Mouse (Mus musculus): ENCODE data around the gene Exoc1. TPM values are rescaled to one million over a fixed set of nuclear protein-coding genes. Genes with fewer than 3 reads are reported as not detected.

The Exoc1 gene
- polyA plus RNA-seq (2015; fragmentation: Nextera tagmentation; extraction: Ambion mirVana) = 28.8 and 33.2 TPM in 2 replicates

DNA sequence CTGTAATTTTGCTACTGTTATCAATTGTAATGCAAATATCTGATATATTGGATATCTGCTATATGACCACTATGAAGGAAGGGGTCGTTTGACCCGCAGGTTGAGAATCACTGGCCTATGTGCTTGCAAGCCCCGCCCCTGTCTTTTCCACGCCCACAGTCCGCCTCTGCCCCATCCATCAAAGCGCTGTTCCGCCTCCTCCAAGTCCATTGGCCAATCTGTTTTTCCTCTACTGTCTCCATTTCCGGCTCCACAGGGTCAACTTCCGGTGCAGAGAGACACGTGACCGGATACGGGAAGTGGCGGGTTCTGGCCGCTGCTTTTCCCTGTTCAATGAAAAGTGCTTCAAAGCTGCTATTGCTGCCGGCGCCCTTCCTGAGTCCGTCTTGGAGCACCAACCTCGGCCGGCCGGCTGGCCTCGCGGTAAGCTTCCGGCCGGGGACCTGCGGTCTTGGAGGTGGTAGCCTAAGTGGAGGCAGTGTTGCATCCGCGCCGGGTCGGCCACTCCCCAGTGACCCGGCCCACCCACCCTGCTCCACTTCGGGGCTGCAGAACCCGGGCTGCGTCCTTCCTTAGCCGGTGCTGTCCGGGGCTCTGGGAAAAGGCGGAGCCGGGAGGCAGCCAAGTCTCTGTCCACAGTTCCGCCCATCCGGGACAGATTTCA lies at the start of gene Exoc1:
Gene Exoc1, plus strand, starts transcription at position 272 of the 664 bp plus-strand sequence.
- Histone ChIP-seq H3K4me2 (ENCODE audit: low read depth, low read length) (peak within 1 kb of the TSS; percentile 92), H3K36me3 (ENCODE audit: control insufficient read depth, insufficient read depth, low read length) (peaks cover 4% of the 10 kb centered on the region; the same call in 1 of the 2 replicates), H3K9ac (ENCODE audit: low read length) (peak within 1 kb of the TSS; percentile 88), H3K27ac (ENCODE audit: low read length) (peak within 1 kb of the TSS; percentile 96), H3K4me3 (replicated peaks; ENCODE audit: low read length) (peak within 1 kb of the TSS; percentile 96), H3K4me1 (ENCODE audit: control insufficient read depth, insufficient read depth, low read length) (peaks cover 6% of the 10 kb centered on the region; the same call in 1 of the 2 replicates), H3K9me3 (replicated peaks; ENCODE audit: control insufficient read depth, low read length) (no peaks in the 10 kb centered on the region), H3K27me3 (ENCODE audit: control insufficient read depth, insufficient read depth, low read length) (no peaks in the 10 kb centered on the region)
- under 1% methylated on average over 39 of the region's 39 CpGs for WGBS
- peak; percentile 100 for ATAC-seq (ENCODE audit: insufficient read depth, low FRiP score)

DNA sequence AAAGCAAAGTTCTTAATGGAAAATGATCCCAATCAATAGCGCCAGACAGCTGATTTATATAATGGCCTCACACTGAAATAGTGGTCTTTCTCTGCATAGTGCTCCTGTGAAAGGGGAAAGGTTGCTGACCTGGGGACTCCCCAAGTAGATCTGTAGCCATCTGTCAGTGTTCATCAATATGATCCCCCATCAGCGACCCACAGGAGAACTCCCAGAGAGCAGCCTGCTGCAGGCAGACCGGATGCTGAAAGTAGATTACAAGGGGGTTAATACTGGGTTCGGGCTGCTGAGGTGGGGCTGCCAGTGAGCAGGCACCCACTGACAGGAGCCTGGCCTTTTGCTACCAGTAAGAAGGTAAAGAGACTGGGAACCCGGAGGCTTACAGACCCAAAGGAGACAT lies 45.3 kb upstream of the Exoc1 start, which contains the start of gene Gm7271:
Gene Gm7271, plus strand, starts transcription at position 230 of the 400 bp plus-strand sequence.
- Histone ChIP-seq H3K27me3 (ENCODE audit: control insufficient read depth, insufficient read depth, low read length) (no peaks in the 10 kb centered on the region), H3K27ac (ENCODE audit: low read length) (no peak within 1 kb of the TSS), H3K4me2 (ENCODE audit: low read depth, low read length) (no peak within 1 kb of the TSS), H3K4me3 (replicated peaks; ENCODE audit: low read length) (no peak within 1 kb of the TSS), H3K9ac (ENCODE audit: low read length) (no peak within 1 kb of the TSS), H3K36me3 (ENCODE audit: control insufficient read depth, insufficient read depth, low read length) (no peaks in the 10 kb centered on the region), H3K9me3 (replicated peaks; ENCODE audit: control insufficient read depth, low read length) (no peaks in the 10 kb centered on the region), H3K4me1 (ENCODE audit: control insufficient read depth, insufficient read depth, low read length) (no peaks in the 10 kb centered on the region)
- WGBS = 47% methylated on average over 5 of the region's 5 CpGs
- ATAC-seq (ENCODE audit: insufficient read depth, low FRiP score) = no peak

GRCm38 (mm10) chr5:76495126-76495525 lies 34.0 kb upstream of the Exoc1 start:
- no peaks in the 10 kb centered on the region for H3K9me3 ChIP-seq (replicated peaks; ENCODE audit: control insufficient read depth, low read length)
- no peak overlapping the region for H3K27ac ChIP-seq (ENCODE audit: low read length)
- H3K4me3 ChIP-seq (replicated peaks; ENCODE audit: low read length) = no peak overlapping the region
- H3K36me3 ChIP-seq (ENCODE audit: control insufficient read depth, insufficient read depth, low read length) = no peaks in the 10 kb centered on the region
- no peak overlapping the region for H3K9ac ChIP-seq (ENCODE audit: low read length)
- no peak overlapping the region for H3K4me2 ChIP-seq (ENCODE audit: low read depth, low read length)
- no peak for ATAC-seq (ENCODE audit: insufficient read depth, low FRiP score)
- no peaks in the 10 kb centered on the region for H3K4me1 ChIP-seq (ENCODE audit: control insufficient read depth, insufficient read depth, low read length)
- H3K27me3 ChIP-seq (ENCODE audit: control insufficient read depth, insufficient read depth, low read length) = no peaks in the 10 kb centered on the region
- 77% methylated on average over 13 of the region's 13 CpGs for WGBS

- no peak for ATAC-seq (ENCODE audit: insufficient read depth, low FRiP score)
These were observed 6.7 kb upstream of the Exoc1 start for GRCm38 (mm10) chr5:76522446-76522845.

GRCm38 (mm10) chr5:76524623-76525022 lies 4.5 kb upstream of the Exoc1 start:
- Histone ChIP-seq H3K9ac (ENCODE audit: low read length) (no peak overlapping the region), H3K27ac (ENCODE audit: low read length) (no peak overlapping the region), H3K4me1 (ENCODE audit: control insufficient read depth, insufficient read depth, low read length) (no peaks in the 10 kb centered on the region), H3K36me3 (ENCODE audit: control insufficient read depth, insufficient read depth, low read length) (no peaks in the 10 kb centered on the region), H3K4me2 (ENCODE audit: low read depth, low read length) (no peak overlapping the region), H3K9me3 (replicated peaks; ENCODE audit: control insufficient read depth, low read length) (no peaks in the 10 kb centered on the region), H3K4me3 (replicated peaks; ENCODE audit: low read length) (no peak overlapping the region), H3K27me3 (ENCODE audit: control insufficient read depth, insufficient read depth, low read length) (no peaks in the 10 kb centered on the region)
- WGBS = 69% methylated on average over 5 of the region's 5 CpGs
- ATAC-seq (ENCODE audit: insufficient read depth, low FRiP score) = no peak

More at GRCm38 (mm10) chr5:76522446-76522845, 6.7 kb upstream of the Exoc1 start:
- Histone ChIP-seq H3K4me1 (ENCODE audit: control insufficient read depth, insufficient read depth, low read length) (no peaks in the 10 kb centered on the region), H3K4me2 (ENCODE audit: low read depth, low read length) (no peak overlapping the region), H3K4me3 (replicated peaks; ENCODE audit: low read length) (no peak overlapping the region), H3K9me3 (replicated peaks; ENCODE audit: control insufficient read depth, low read length) (no peaks in the 10 kb centered on the region), H3K9ac (ENCODE audit: low read length) (no peak overlapping the region), H3K27ac (ENCODE audit: low read length) (no peak overlapping the region), H3K27me3 (ENCODE audit: control insufficient read depth, insufficient read depth, low read length) (no peaks in the 10 kb centered on the region), H3K36me3 (ENCODE audit: control insufficient read depth, insufficient read depth, low read length) (no peaks in the 10 kb centered on the region)
- WGBS = 76% methylated on average over 1 of the region's 1 CpGs

DNA sequence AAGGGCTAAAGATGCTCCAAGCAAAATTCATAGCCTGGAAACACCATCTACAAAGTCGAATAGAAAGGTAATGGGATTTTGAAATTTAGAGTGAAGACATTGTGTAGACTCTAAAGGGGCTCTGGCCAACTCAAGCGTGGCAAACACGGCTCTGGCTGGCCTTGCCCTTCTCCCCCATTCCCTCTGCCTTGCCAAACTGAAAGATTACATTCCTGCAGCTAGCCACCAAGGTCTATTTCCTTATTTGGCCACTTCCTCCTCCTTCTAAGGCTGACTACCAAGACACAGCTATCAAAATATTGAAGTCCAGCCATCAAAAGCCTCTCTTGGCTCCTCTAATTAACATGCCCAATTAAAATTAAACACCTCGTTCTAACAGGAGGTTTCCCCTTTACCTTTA lies 4.0 kb upstream of the Exoc1 start:
- no peaks in the 10 kb centered on the region for H3K36me3 ChIP-seq (ENCODE audit: control insufficient read depth, insufficient read depth, low read length)
- H3K9ac ChIP-seq (ENCODE audit: low read length) = no peak overlapping the region
- no peak overlapping the region for H3K27ac ChIP-seq (ENCODE audit: low read length)
- peaks cover 4% of the 10 kb centered on the region; the same call in 1 of the 2 replicates for H3K4me1 ChIP-seq (ENCODE audit: control insufficient read depth, insufficient read depth, low read length)
- WGBS = 54% methylated on average over 4 of the region's 4 CpGs
- no peaks in the 10 kb centered on the region for H3K27me3 ChIP-seq (ENCODE audit: control insufficient read depth, insufficient read depth, low read length)
- ATAC-seq (ENCODE audit: insufficient read depth, low FRiP score) = no peak
- H3K4me2 ChIP-seq (ENCODE audit: low read depth, low read length) = no peak overlapping the region
- no peaks in the 10 kb centered on the region for H3K9me3 ChIP-seq (replicated peaks; ENCODE audit: control insufficient read depth, low read length)
- H3K4me3 ChIP-seq (replicated peaks; ENCODE audit: low read length) = no peak overlapping the region

DNA sequence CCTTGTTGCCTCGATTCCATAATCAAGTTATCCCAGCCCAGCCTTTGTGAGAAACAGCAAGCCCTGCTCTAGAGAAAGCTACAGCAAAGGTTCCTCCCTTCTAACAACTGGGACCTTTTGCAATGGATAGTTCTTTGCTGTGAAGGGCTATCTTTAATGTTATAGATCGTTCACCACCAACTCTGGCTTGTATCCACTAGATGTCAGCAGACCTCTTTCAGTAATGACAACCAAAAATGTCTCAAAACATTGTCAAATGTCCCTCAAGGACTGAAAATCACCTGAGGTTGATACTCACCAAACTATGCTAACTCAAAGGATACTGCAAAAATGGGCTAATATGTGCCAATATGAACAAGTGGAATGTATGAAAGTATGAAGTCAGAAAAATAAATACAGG lies 3.3 kb upstream of the Exoc1 start:
- peaks cover 6% of the 10 kb centered on the region; the same call in 1 of the 2 replicates for H3K4me1 ChIP-seq (ENCODE audit: control insufficient read depth, insufficient read depth, low read length)
- no peak overlapping the region for H3K9ac ChIP-seq (ENCODE audit: low read length)
- H3K27me3 ChIP-seq (ENCODE audit: control insufficient read depth, insufficient read depth, low read length) = no peaks in the 10 kb centered on the region
- H3K4me2 ChIP-seq (ENCODE audit: low read depth, low read length) = no peak overlapping the region
- 50% methylated on average over 2 of the region's 2 CpGs for WGBS
- ATAC-seq (ENCODE audit: insufficient read depth, low FRiP score) = no peak
- no peaks in the 10 kb centered on the region for H3K36me3 ChIP-seq (ENCODE audit: control insufficient read depth, insufficient read depth, low read length)
- H3K27ac ChIP-seq (ENCODE audit: low read length) = no peak overlapping the region
- H3K9me3 ChIP-seq (replicated peaks; ENCODE audit: control insufficient read depth, low read length) = no peaks in the 10 kb centered on the region
- no peak overlapping the region for H3K4me3 ChIP-seq (replicated peaks; ENCODE audit: low read length)

GRCm38 (mm10) chr5:76529704-76530066 lies 574 bp downstream of the Exoc1 start:
- Histone ChIP-seq H3K27me3 (ENCODE audit: control insufficient read depth, insufficient read depth, low read length) (no peaks in the 10 kb centered on the region), H3K9ac (ENCODE audit: low read length) (peak overlapping the region; percentile 88), H3K27ac (ENCODE audit: low read length) (peak overlapping the region; percentile 96), H3K4me3 (replicated peaks; ENCODE audit: low read length) (peak overlapping the region; percentile 96), H3K9me3 (replicated peaks; ENCODE audit: control insufficient read depth, low read length) (no peaks in the 10 kb centered on the region), H3K4me2 (ENCODE audit: low read depth, low read length) (peak overlapping the region; percentile 92), H3K4me1 (ENCODE audit: control insufficient read depth, insufficient read depth, low read length) (peaks cover 6% of the 10 kb centered on the region; the same call in 1 of the 2 replicates), H3K36me3 (ENCODE audit: control insufficient read depth, insufficient read depth, low read length) (peaks cover 4% of the 10 kb centered on the region; the same call in 1 of the 2 replicates)
- WGBS = 6% methylated on average over 9 of the region's 9 CpGs
- ATAC-seq (ENCODE audit: insufficient read depth, low FRiP score) = no peak

- ATAC-seq (ENCODE audit: insufficient read depth, low FRiP score) = no peak
- H3K27ac ChIP-seq (ENCODE audit: low read length) = no peak overlapping the region
- no peaks in the 10 kb centered on the region for H3K27me3 ChIP-seq (ENCODE audit: control insufficient read depth, insufficient read depth, low read length)
- no peak overlapping the region for H3K4me3 ChIP-seq (replicated peaks; ENCODE audit: low read length)
- no peaks in the 10 kb centered on the region for H3K9me3 ChIP-seq (replicated peaks; ENCODE audit: control insufficient read depth, low read length)
- H3K36me3 ChIP-seq (ENCODE audit: control insufficient read depth, insufficient read depth, low read length) = peaks cover 4% of the 10 kb centered on the region; the same call in 1 of the 2 replicates
- WGBS = 82% methylated on average over 6 of the region's 6 CpGs
- H3K4me1 ChIP-seq (ENCODE audit: control insufficient read depth, insufficient read depth, low read length) = peaks cover 6% of the 10 kb centered on the region; the same call in 1 of the 2 replicates
- H3K4me2 ChIP-seq (ENCODE audit: low read depth, low read length) = no peak overlapping the region
- no peak overlapping the region for H3K9ac ChIP-seq (ENCODE audit: low read length)
These were observed 4.1 kb downstream of the Exoc1 start for GRCm38 (mm10) chr5:76533186-76533585.
